12 mouse cellular contexts compared by ENCODE assay signal in genomic region chr15:25909783-25910494, GRCm38 (mm10).
DNase-seq lines count a peak whose midpoint lies in the region; ATAC-seq lines count a peak whose summit lies in the region.
"Had no signal": no experiment of that assay in that cellular context is flagged by ENCODE, and none has a peak within 500 bp of the region (broad histone marks: within the 10 kb centered on the region; RNA-seq: fewer than 3 reads in every experiment).

No protein-coding gene starts in this region.

- no peak; the same call in 1 of the 2 replicates for ATAC-seq in heart, embryonic 13.5 days (ENCODE audit: extremely low read depth, insufficient number of reproducible peaks, low FRiP score, low TSS enrichment)
- ATAC-seq in CD4-positive, CD25-positive, alpha-beta regulatory T cell, adult 4 months: peak; percentile 66
- peak; percentile 66 for ATAC-seq in forebrain, embryonic 15.5 days (replicated peaks)
- peak; percentile 78 for ATAC-seq in midbrain, embryonic 13.5 days
- ATAC-seq in kidney, embryonic 14.5 days (ENCODE audit: low FRiP score, low TSS enrichment): no peak

- intact Hi-C loops in heart, postnatal 25 days (cut with DNase I): no loop called here

- peak overlapping the region; percentile 77 for H3K27ac ChIP-seq in heart, embryonic 13.5 days (replicated peaks)
- H3K27ac ChIP-seq in forebrain, embryonic 15.5 days (replicated peaks): no peak overlapping the region; the same call in 1 of the 2 replicates
- H3K27ac ChIP-seq in midbrain, embryonic 13.5 days: no peak overlapping the region
- no peak overlapping the region for H3K27ac ChIP-seq in kidney, embryonic 14.5 days (ENCODE audit: low read depth, low read length)
- H3K27ac ChIP-seq: embryonic facial prominence, embryonic 13.5 days had no signal

- no peak overlapping the region for H3K9ac ChIP-seq in heart, embryonic 13.5 days
- H3K9ac ChIP-seq in forebrain, embryonic 15.5 days (replicated peaks): no peak overlapping the region
- no peak overlapping the region for H3K9ac ChIP-seq in midbrain, embryonic 13.5 days (replicated peaks)
- no peak overlapping the region for H3K9ac ChIP-seq in kidney, embryonic 14.5 days (ENCODE audit: low read depth, low read length)
- H3K9ac ChIP-seq: embryonic facial prominence, embryonic 13.5 days had no signal

- WGBS in heart, embryonic 13.5 days: 56% methylated on average over 11 of the region's 11 CpGs
- WGBS in forebrain, embryonic 15.5 days: 32% methylated on average over 11 of the region's 11 CpGs
- WGBS in midbrain, embryonic 13.5 days: 29% methylated on average over 11 of the region's 11 CpGs
- WGBS in kidney, embryonic 14.5 days: 83% methylated on average over 11 of the region's 11 CpGs

- DNase-seq in heart, postnatal 25 days (ENCODE audit: low spot score): no peak
- DNase-seq in left cerebral cortex, adult 18-20 months (ENCODE audit: low spot score in 2 of 2): no peak
- DNase-seq in urinary bladder, postnatal 4 days (ENCODE audit: low spot score in 2 of 2): no peak
- DNase-seq: adrenal gland, postnatal 36 days; heart, postnatal 36 days; right cerebral cortex, postnatal 25 days had no signal

- H3K4me1 ChIP-seq in heart, embryonic 13.5 days: peaks cover 56% of the 10 kb centered on the region
- H3K4me1 ChIP-seq in forebrain, embryonic 15.5 days: peaks cover 9% of the 10 kb centered on the region
- peaks cover 13% of the 10 kb centered on the region for H3K4me1 ChIP-seq in midbrain, embryonic 13.5 days (replicated peaks)
- H3K4me1 ChIP-seq in kidney, embryonic 14.5 days (ENCODE audit: control insufficient read depth, insufficient read depth, low read length): no peaks in the 10 kb centered on the region

- no peaks in the 10 kb centered on the region for H3K36me3 ChIP-seq in heart, embryonic 13.5 days
- H3K36me3 ChIP-seq in forebrain, embryonic 15.5 days: no peaks in the 10 kb centered on the region
- no peaks in the 10 kb centered on the region for H3K36me3 ChIP-seq in midbrain, embryonic 13.5 days
- no peaks in the 10 kb centered on the region for H3K36me3 ChIP-seq in kidney, embryonic 14.5 days (ENCODE audit: control insufficient read depth, insufficient read depth, low read length)
- H3K36me3 ChIP-seq: embryonic facial prominence, embryonic 13.5 days had no signal

- no peak overlapping the region for H3K4me3 ChIP-seq in heart, embryonic 13.5 days
- no peak overlapping the region for H3K4me3 ChIP-seq in forebrain, embryonic 15.5 days
- H3K4me3 ChIP-seq in midbrain, embryonic 13.5 days (replicated peaks): no peak overlapping the region
- H3K4me3 ChIP-seq in kidney, embryonic 14.5 days (ENCODE audit: low read length): no peak overlapping the region
- H3K4me3 ChIP-seq: embryonic facial prominence, embryonic 13.5 days had no signal

- no peaks in the 10 kb centered on the region for H3K27me3 ChIP-seq in heart, embryonic 13.5 days (replicated peaks)
- H3K27me3 ChIP-seq in forebrain, embryonic 15.5 days: no peaks in the 10 kb centered on the region
- no peaks in the 10 kb centered on the region for H3K27me3 ChIP-seq in midbrain, embryonic 13.5 days
- no peaks in the 10 kb centered on the region for H3K27me3 ChIP-seq in kidney, embryonic 14.5 days (ENCODE audit: control insufficient read depth, insufficient read depth, low read length)
- H3K27me3 ChIP-seq: embryonic facial prominence, embryonic 13.5 days had no signal

- no peaks in the 10 kb centered on the region for H3K9me3 ChIP-seq in heart, embryonic 13.5 days
- H3K9me3 ChIP-seq in forebrain, embryonic 15.5 days: no peaks in the 10 kb centered on the region
- H3K9me3 ChIP-seq in midbrain, embryonic 13.5 days: no peaks in the 10 kb centered on the region
- no peaks in the 10 kb centered on the region for H3K9me3 ChIP-seq in kidney, embryonic 14.5 days (ENCODE audit: control insufficient read depth, low read length)
- H3K9me3 ChIP-seq: embryonic facial prominence, embryonic 13.5 days had no signal

- no peak overlapping the region for H3K4me2 ChIP-seq in heart, embryonic 13.5 days
- H3K4me2 ChIP-seq in forebrain, embryonic 15.5 days (replicated peaks): no peak overlapping the region
- H3K4me2 ChIP-seq in midbrain, embryonic 13.5 days (replicated peaks): 0 out of 2 replicates have a peak overlapping the region, but pooled peaks have one; percentile 19
- H3K4me2 ChIP-seq in kidney, embryonic 14.5 days (replicated peaks; ENCODE audit: low read depth, low read length): no peak overlapping the region
- H3K4me2 ChIP-seq: embryonic facial prominence, embryonic 13.5 days had no signal

Comparison
In these comparisons a context has a peak if more than half of its experiments do, and no peak if none do; other contexts are left out.
1. ATAC-seq: peak in CD4-positive, CD25-positive, alpha-beta regulatory T cell, adult 4 months (single experiment), forebrain, embryonic 15.5 days (single experiment) and midbrain, embryonic 13.5 days (single experiment); none in heart, embryonic 13.5 days (single experiment) and kidney, embryonic 14.5 days (single experiment).